Mouse (Mus musculus) layer of hippocampus, adult 2 months (tissue): ENCODE results near the gene Gm49337. TPM values are rescaled to one million over a fixed set of nuclear protein-coding genes. Genes with fewer than 3 reads are reported as not detected.
A peak's percentile ranks its signal among the peaks of the same experiment; 100 is the strongest.
"Not testable (repeated sequence)": the region's sequence is repeated elsewhere in the genome, so short reads cannot be mapped to it uniquely, and the experiment has no call there.

Experiments used
- DNase-seq, 2 experiments: peaks; one replicate each; pipeline ENCODE4 v3.0.0; 2022; ENCODE audit warnings: low spot score in 2 of 2
- H3K27ac ChIP-seq: fragments of 200-600 bp; 2 replicates; pipeline ENCODE4 v1.8.1; 2022
- H3K4me3 ChIP-seq: fragments of 200-600 bp; 2 replicates; pipeline ENCODE4 v1.8.1; 2022; ENCODE audit warnings: mild to moderate bottlenecking
- CTCF ChIP-seq: fragments of 200-600 bp; conservative IDR thresholded peaks from 2 replicates; pipeline ENCODE4 v1.8.1; 2022; ENCODE audit warnings: antibody characterized with exemption, mild to moderate bottlenecking, moderate library complexity
- total RNA-seq, 2 experiments: library from RNA; stranded (reverse); gene quantifications; 2 replicates each; pipeline ENCODE4 v1.2.3; 2021

Gene Gm49337
- total RNA-seq, 2 experiments from 2014 or later = 3.2 TPM; not detected in 1

DNA sequence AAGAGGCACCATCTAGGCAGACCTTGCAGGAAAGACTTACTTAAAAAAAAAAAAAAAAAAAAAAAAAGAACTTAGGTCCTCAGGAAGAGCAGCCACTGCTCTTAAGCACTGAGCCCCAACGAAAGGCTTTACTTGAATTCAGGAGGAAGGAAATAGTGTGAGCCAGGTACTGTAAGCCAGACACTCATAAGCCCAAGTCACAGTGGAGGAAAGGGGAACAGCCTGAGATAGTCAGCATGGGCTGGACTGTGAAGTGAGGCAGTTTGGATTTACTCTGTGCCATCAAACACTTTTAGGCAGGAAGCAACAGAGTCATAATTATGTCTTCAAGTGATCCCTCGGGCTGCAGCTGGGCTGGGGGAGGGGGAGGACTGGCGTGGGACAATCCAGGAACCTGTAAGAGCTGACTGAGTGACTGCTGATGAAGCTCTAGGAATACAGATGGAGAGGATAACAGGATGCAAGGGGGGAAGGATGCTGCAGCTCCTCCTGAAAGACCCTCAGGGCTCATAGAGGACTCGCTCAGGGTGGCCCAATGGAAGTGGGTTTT is 19.2 kb downstream of the Gm49337 start:
- Histone ChIP-seq H3K27ac (no peak overlapping the region), H3K4me3 (no peak overlapping the region)
- no peak for TF ChIP-seq CTCF
- DNase-seq = no peak

- no peak for DNase-seq
- H3K4me3 ChIP-seq = no peak overlapping the region
- TF ChIP-seq CTCF = no peak
- peak overlapping the region; percentile 18; the same call in 1 of the 2 replicates for H3K27ac ChIP-seq
Observed at GRCm38 (mm10) chr4:116193583-116194383, 20.6 kb downstream of the Gm49337 start.

DNA sequence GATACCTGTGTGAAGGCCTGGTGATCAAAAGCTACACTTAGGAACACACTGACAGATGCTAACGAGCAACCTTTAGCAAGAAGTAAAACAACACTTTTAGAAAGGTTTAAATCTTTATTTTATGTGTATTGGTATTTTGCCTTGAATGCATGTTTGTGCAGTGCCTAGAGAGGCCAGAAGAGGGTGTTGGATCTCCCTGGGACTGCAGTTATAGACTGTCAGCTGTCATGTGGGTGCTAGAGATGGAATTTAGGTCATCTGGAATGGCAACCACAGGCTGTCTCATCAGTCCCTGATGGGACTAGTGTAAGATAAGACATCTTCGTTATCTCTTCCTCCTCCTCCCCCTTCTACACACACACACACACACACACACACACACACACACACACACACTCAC is 25.2 kb downstream of the Gm49337 start:
- no peak for DNase-seq
- H3K4me3 ChIP-seq = no peak overlapping the region
- H3K27ac ChIP-seq = no peak overlapping the region
- peak; percentile 64 for TF ChIP-seq CTCF

GRCm38 (mm10) chr4:116204422-116204821 is 31.2 kb downstream of the Gm49337 start:
- no peak overlapping the region for H3K27ac ChIP-seq
- no peak for DNase-seq
- H3K4me3 ChIP-seq = no peak overlapping the region
- TF ChIP-seq CTCF = no peak

DNA sequence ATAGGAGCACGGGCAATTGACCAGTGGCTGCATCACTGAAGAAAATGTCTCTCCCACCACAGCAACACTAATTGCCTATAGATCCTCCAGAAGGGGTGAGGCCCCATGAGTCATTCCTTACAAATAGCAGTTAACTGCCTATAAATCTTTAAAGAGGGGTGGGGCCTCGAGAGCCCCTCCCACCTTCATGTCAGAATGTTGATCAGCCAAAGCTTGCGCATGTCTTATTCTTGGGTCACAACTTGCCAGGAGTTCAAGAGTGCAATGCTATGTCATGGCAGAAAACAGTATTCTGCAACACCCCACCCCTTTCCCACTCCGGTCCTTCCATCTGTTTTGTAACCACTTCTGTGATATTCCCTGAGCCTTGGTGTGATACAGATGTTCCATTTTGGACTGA is 33.3 kb downstream of the Gm49337 start:
- no peak for DNase-seq
- no peak overlapping the region for H3K27ac ChIP-seq
- TF ChIP-seq CTCF = no peak
- no peak overlapping the region for H3K4me3 ChIP-seq

- no peak for TF ChIP-seq CTCF
- no peak for DNase-seq
Observed at GRCm38 (mm10) chr4:116208891-116209290, 35.7 kb downstream of the Gm49337 start.

GRCm38 (mm10) chr4:116215895-116216605 is 42.9 kb downstream of the Gm49337 start:
- TF ChIP-seq CTCF = peak; percentile 25
- Histone ChIP-seq H3K4me3 (no peak overlapping the region), H3K27ac (peak overlapping the region; percentile 67; the same call in 1 of the 2 replicates)
- no peak for DNase-seq

More at GRCm38 (mm10) chr4:116208891-116209290, 35.7 kb downstream of the Gm49337 start:
- Histone ChIP-seq H3K27ac (no peak overlapping the region), H3K4me3 (no peak overlapping the region)

GRCm38 (mm10) chr4:116217046-116217445 is 43.9 kb downstream of the Gm49337 start:
- no peak for TF ChIP-seq CTCF
- DNase-seq = peak; percentile 27 to 29
- Histone ChIP-seq H3K4me3 (no peak overlapping the region), H3K27ac (peak overlapping the region; percentile 67; the same call in 1 of the 2 replicates)

GRCm38 (mm10) chr4:116217661-116218060 is 44.5 kb downstream of the Gm49337 start:
- H3K27ac ChIP-seq, DNase-seq, H3K4me3 ChIP-seq: not testable (repeated sequence)

DNA sequence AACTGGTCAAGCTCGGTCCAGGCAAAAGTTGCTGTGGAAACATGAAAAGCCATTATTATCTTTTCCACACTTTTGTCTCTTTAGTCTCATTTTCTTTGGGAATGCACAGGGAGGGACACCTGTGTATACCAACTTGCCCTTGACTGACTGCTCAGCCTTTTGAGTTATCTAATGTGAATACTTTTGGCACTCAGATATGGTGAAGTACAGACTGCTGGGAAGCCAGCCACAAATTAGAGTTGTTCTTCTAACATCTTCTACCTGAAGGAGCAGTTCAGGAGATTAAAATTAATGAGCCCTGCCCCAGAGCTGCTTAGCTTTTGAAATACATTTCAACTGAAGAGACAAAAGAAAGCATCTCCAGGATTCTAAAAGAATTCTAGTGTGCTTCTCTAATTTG is 45.9 kb downstream of the Gm49337 start:
- DNase-seq = no peak
- H3K27ac ChIP-seq = no peak overlapping the region
- no peak overlapping the region for H3K4me3 ChIP-seq
- TF ChIP-seq CTCF = no peak

DNA sequence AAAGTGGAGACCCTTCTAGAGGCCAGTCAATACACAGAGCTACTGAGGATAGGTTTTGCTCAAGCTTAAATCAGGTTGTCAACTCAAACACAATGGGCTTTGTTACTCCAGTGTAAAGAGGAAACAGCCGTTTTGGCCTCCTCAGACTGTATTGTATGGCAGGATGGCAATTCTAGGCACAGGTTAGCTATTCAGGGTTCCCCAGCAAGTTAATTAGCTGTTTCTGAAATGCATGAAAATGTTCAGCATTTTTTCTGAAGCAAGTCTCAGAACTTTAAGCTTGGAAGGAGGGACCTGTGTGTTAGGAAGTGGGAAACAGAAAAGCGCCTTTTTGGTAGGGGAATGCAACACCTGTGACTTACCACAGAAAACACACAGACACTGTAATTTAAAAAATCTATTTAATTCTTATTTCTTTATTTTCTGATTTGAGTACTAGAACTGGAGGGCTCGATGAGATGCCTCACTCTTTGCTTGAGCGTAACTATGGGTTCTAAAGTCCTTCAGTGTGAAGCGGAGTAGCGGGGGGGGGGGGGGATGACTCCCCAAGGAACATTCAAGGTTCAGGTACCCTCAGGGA is 47.0 kb downstream of the Gm49337 start:
- H3K4me3 ChIP-seq = peak overlapping the region; percentile 89
- no peak for TF ChIP-seq CTCF
- H3K27ac ChIP-seq = peak overlapping the region; percentile 98
- no peak for DNase-seq

GRCm38 (mm10) chr4:116220780-116221139 is 47.6 kb downstream of the Gm49337 start:
- H3K4me3 ChIP-seq = peak overlapping the region; percentile 89
- no peak for DNase-seq
- TF ChIP-seq CTCF = no peak
- peak overlapping the region; percentile 98 for H3K27ac ChIP-seq

DNA sequence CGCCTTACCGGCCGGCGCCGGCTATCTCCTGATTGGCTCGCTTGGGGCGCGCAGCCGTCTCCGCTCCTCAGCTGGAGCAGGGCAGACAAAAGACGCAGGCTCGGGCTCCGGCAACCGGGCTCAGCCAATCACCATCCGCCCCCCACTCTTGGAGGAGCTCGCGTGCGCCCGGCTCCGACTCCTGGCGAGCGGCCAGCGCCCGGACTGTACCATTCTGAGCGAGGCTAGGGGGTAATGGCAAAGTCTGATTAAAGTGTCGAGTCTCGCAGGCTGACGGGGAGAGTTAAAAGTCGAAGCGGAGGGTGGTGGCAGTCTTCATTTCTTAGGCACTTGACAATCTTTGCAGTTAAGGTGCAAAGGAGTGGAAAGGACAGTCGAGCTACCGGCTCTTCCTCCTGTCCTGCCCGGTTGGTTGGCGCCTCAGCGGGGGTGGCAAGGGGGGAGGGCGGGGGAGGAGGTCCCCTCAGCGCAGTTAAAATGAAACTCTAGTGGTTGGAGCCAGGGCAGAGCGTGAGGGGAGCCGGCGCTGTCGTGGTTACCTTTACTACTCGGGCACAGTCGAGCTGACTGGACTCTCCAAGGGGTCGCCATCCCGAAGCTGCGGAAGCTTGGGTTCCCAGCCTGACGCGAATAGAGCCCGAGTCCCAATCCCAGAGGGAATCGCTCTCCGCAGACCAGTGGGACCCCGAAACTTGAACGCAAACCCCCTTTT is 48.1 kb downstream of the Gm49337 start, which contains the start of gene Pik3r3:
Gene Pik3r3 (plus strand): TSS at position 479 of the 712 bp plus-strand sequence.
- H3K27ac ChIP-seq = peak within 1 kb of the TSS; percentile 98
- TF ChIP-seq CTCF = peak; percentile 15; the same call in 1 of the 2 replicates
- peak within 1 kb of the TSS; percentile 89 for H3K4me3 ChIP-seq
- peak; percentile 98 to 99 for DNase-seq
